Mouse (Mus musculus) layer of hippocampus, adult 8-10 months (tissue): ENCODE data around the gene C1ql4. TPM values are rescaled to one million over a fixed set of nuclear protein-coding genes. Genes with fewer than 3 reads are reported as not detected.
"Not testable (repeated sequence)": the region's sequence is repeated elsewhere in the genome, so short reads cannot be mapped to it uniquely, and the experiment has no call there.

Source experiments
- DNase-seq, 2 experiments: peaks; one replicate each; pipeline ENCODE4 v3.0.0; 2022; ENCODE audit warnings: low spot score in 2 of 2
- total RNA-seq, 4 experiments: library from RNA; stranded (reverse); gene quantifications; 2 replicates each; pipeline ENCODE4 v1.2.4; 2022

C1ql4 gene
- total RNA-seq, 4 experiments from 2014 or later, result 0.21 TPM; not detected in 3

GRCm38 (mm10) chr15:99098493-99098861 is 10.9 kb upstream of the C1ql4 start:
- no peak for DNase-seq

GRCm38 (mm10) chr15:99097840-99098492 is 10.3 kb upstream of the C1ql4 start:
- no peak for DNase-seq

- no peak for DNase-seq
Observed at GRCm38 (mm10) chr15:99096831-99097500, 9.3 kb upstream of the C1ql4 start.

- DNase-seq, result no peak
Observed at GRCm38 (mm10) chr15:99096061-99096793, 8.6 kb upstream of the C1ql4 start.

GRCm38 (mm10) chr15:99095356-99095755 is 7.7 kb upstream of the C1ql4 start:
- no peak for DNase-seq

GRCm38 (mm10) chr15:99094631-99095270 is 7.1 kb upstream of the C1ql4 start:
- no peak for DNase-seq

- DNase-seq, result no peak
Observed at GRCm38 (mm10) chr15:99093291-99094258, 6.0 kb upstream of the C1ql4 start.

GRCm38 (mm10) chr15:99092870-99093269 is 5.3 kb upstream of the C1ql4 start, which contains the start of gene Dnajc22:
TSS of gene Dnajc22 (plus strand) at chr15:99093170.
- no peak for DNase-seq

GRCm38 (mm10) chr15:99089069-99089468 is 1.5 kb upstream of the C1ql4 start:
- no peak for DNase-seq

- peak in 1 of 2 experiments; percentile 25 for DNase-seq
Observed at GRCm38 (mm10) chr15:99088292-99088691, 675 bp upstream of the C1ql4 start.

- no peak for DNase-seq
Observed at GRCm38 (mm10) chr15:99085997-99086396, 1.6 kb downstream of the C1ql4 start.

GRCm38 (mm10) chr15:99084618-99085017 is 3.0 kb downstream of the C1ql4 start:
- no peak for DNase-seq

GRCm38 (mm10) chr15:99083867-99084557 is 3.6 kb downstream of the C1ql4 start:
- no peak for DNase-seq

- peak in 1 of 2 experiments; percentile 49 for DNase-seq
Observed at GRCm38 (mm10) chr15:99083258-99083657, 4.4 kb downstream of the C1ql4 start.

GRCm38 (mm10) chr15:99082840-99083239 is 4.8 kb downstream of the C1ql4 start:
- DNase-seq, result no peak

- no peak for DNase-seq
Observed at GRCm38 (mm10) chr15:99082322-99082721, 5.3 kb downstream of the C1ql4 start.

GRCm38 (mm10) chr15:99079804-99080203 is 7.8 kb downstream of the C1ql4 start:
- DNase-seq, result no peak

GRCm38 (mm10) chr15:99078181-99078910 is 9.3 kb downstream of the C1ql4 start:
- DNase-seq, result no peak

GRCm38 (mm10) chr15:99076011-99076410 is 11.6 kb downstream of the C1ql4 start:
- DNase-seq, result not testable (repeated sequence)
